Mouse (Mus musculus) limb, embryonic 14.5 days (tissue): ENCODE measurements at regions not wholly inside any gene's neighbourhood (a gene's known extent, or its start where the extent isn't known, plus 50 kb on each side); places are given as distances from the start of the nearest gene placed in this dataset.

ENCODE experiments used
- ATAC-seq: fragments of 200-750 bp; cut with Nextera tagmentation; 2 replicates; pipeline ENCODE4 v1.8.0; 2017; ENCODE audit warnings: low read depth, moderate number of reproducible peaks, moderate TSS enrichment; ENCODE audit not compliant: low FRiP score
- DNase-seq: peaks from one replicate; pipeline ENCODE4 v3.0.0-alpha.2; 2015; ENCODE audit warnings: low spot score
- H3K27ac ChIP-seq: fragments of 300-500 bp; sonication (generic); replicated peaks from 2 replicates; pipeline ENCODE4 v1.5.1; 2014; ENCODE audit warnings: low read depth, mild to moderate bottlenecking, low read length, moderate library complexity, mixed read lengths
- H3K27me3 ChIP-seq: fragments of 300-500 bp; sonication (generic); 2 replicates; pipeline ENCODE4 v1.6.1; 2014; ENCODE audit warnings: low read length, mixed read lengths; ENCODE audit not compliant: control insufficient read depth, insufficient read depth
- H3K36me3 ChIP-seq: fragments of 300-500 bp; sonication (generic); 2 replicates; pipeline ENCODE4 v1.6.1; 2014; ENCODE audit warnings: mild to moderate bottlenecking, low read length, moderate library complexity, mixed read lengths; ENCODE audit not compliant: control insufficient read depth, insufficient read depth
- H3K4me1 ChIP-seq: fragments of 300-500 bp; sonication (generic); 2 replicates; pipeline ENCODE4 v1.6.1; 2014; ENCODE audit warnings: antibody characterized with exemption, low read length, mixed read lengths; ENCODE audit not compliant: control insufficient read depth, insufficient read depth
- H3K4me2 ChIP-seq: fragments of 300-500 bp; sonication (generic); replicated peaks from 2 replicates; pipeline ENCODE4 v1.6.1; 2014; ENCODE audit warnings: low read depth, mild to moderate bottlenecking, low read length, moderate library complexity; ENCODE audit not compliant: severe bottlenecking
- H3K4me3 ChIP-seq: fragments of 300-500 bp; sonication (generic); replicated peaks from 2 replicates; pipeline ENCODE4 v1.5.1; 2014; ENCODE audit warnings: low read length
- H3K9ac ChIP-seq: fragments of 300-500 bp; sonication (generic); 2 replicates; pipeline ENCODE4 v1.6.1; 2014; ENCODE audit warnings: mild to moderate bottlenecking, low read depth, low read length, moderate library complexity; ENCODE audit not compliant: severe bottlenecking
- H3K9me3 ChIP-seq: fragments of 300-500 bp; sonication (generic); 2 replicates; pipeline ENCODE4 v1.6.1; 2016; ENCODE audit warnings: low read length; ENCODE audit not compliant: control insufficient read depth
- POLR2A ChIP-seq: fragments of 200-500 bp; IDR thresholded peaks from 2 replicates; pipeline ENCODE4 v1.8.0; 2012; ENCODE audit warnings: inconsistent platforms, mild to moderate bottlenecking, moderate library complexity, borderline replicate concordance; ENCODE audit not compliant: insufficient read depth, insufficient read length; ENCODE audit errors: extremely low read depth
- WGBS: fragments of 180-500 bp; shearing (Covaris S2); extraction: QIAGEN DNeasy Blood & Tissue Kit; methylation state at CpG from one replicate; pipeline ENCODE4 v1.1.7; 2014; 5-methylcytosine and 5-hydroxymethylcytosine counted together

DNA sequence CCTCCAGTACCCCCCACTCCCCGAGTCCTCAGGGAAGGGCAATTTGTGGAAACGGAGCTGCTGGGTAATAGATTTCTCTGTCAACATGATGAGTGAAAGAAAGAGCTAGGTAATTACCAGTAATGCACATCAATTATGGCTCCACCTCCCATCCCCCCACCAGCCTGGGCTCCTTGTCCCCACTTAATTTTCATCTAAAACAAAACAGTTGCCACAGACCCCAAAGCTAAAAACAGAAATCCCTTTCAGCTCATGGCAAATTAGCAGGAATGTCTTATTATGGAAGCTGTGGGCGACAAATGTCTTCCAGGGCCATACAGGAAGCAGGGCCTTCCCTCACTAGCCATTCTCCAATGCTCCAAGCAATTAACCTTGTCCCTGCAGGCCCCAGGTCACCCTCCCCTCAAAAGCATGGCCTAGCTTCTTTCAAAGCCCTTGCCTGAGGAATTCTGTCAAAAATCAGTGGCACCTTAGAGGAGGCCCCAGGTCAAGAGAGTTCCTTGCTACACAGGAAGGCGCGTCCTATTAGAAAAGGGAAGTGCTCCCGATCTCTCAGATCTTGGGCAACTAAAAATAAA is 125.0 kb upstream of the Mycn start:
- H3K36me3 ChIP-seq: no peaks in the 10 kb centered on the region
- no peaks in the 10 kb centered on the region for H3K27me3 ChIP-seq
- DNase-seq (no peak), ATAC-seq (no peak)
- H3K27ac ChIP-seq: no peak overlapping the region
- H3K9me3 ChIP-seq: 0 out of 2 replicates have a peak, but pooled peaks cover 6% of the 10 kb centered on the region
- 28% methylated on average over 6 of the region's 6 CpGs for WGBS
- H3K4me1 ChIP-seq: no peaks in the 10 kb centered on the region
- no peak for TF ChIP-seq POLR2A
- H3K9ac ChIP-seq: no peak overlapping the region
- H3K4me2 ChIP-seq: no peak overlapping the region
- H3K4me3 ChIP-seq: no peak overlapping the region

DNA sequence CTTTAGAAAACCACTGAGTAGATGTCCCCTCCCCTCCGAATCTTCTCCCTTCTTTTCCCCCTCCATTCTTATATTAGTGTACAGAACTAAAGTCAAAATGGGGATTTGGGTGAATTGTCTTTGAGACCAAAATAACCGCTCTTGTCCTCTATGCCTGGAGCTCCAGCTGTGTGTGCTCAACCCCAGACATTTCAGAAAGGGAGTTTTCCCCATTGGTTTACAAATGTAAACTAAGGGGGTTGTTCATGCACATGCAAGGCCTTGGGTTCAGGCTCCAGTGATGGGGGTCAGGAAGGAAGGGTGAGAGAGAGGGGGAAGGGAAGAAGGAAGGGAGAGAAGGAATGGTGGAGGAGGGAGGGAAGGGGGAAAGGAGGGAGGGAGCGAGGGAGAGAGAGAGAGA is 117.8 kb upstream of the Mycn start:
- WGBS: 75% methylated on average over 3 of the region's 3 CpGs
- Histone ChIP-seq H3K4me2 (no peak overlapping the region), H3K9me3 (no peaks in the 10 kb centered on the region), H3K9ac (no peak overlapping the region), H3K27me3 (no peaks in the 10 kb centered on the region), H3K36me3 (no peaks in the 10 kb centered on the region), H3K4me1 (no peaks in the 10 kb centered on the region), H3K4me3 (no peak overlapping the region), H3K27ac (no peak overlapping the region)
- TF ChIP-seq POLR2A: no peak
- ATAC-seq (no peak), DNase-seq (no peak)

DNA sequence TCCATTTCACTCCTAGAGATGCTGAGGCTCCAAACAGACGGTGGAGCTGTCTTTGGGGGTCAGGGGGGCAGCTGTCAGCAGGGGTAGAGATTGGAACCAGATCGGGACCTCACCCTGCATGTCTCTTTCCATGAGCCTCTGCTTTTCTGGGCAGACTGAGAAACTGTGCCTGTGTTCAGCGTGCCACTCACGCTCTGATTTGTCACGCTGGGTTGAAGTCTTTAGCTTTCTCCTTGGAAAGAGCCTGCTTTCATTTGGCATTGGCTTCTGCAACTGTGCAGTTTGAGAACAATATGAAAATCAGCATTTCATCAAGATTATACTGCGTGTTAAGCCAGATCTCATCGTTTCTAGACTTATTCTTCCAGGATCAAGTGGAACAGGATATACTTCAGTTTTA is 114.5 kb upstream of the Mycn start:
- Histone ChIP-seq H3K36me3 (no peaks in the 10 kb centered on the region), H3K4me3 (no peak overlapping the region), H3K27me3 (0 out of 2 replicates have a peak, but pooled peaks cover 6% of the 10 kb centered on the region), H3K4me2 (no peak overlapping the region), H3K9ac (no peak overlapping the region), H3K4me1 (peaks cover 5% of the 10 kb centered on the region), H3K9me3 (no peaks in the 10 kb centered on the region), H3K27ac (no peak overlapping the region)
- 61% methylated on average over 7 of the region's 7 CpGs for WGBS
- ATAC-seq (no peak), DNase-seq (no peak)
- TF ChIP-seq POLR2A: no peak

DNA sequence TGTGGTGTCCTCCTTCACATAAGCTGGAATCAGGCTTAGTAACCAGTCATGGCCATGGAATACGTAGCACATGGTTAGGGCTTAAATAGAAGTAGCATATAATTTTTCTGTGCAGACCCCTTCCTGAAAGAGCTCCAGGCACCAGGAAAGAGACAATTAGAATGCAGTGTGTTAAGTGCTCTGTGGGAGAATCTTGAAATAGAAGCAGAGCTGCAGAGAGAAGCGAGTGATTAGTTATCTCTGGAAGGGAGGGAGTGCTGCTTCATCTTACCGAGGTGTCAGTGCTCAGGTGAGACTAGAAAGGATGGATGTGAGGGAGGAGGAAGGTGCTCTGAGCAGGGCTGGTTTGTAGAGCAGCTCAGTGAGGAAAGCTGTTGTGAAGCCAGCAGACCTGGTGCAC is 112.9 kb upstream of the Mycn start:
- no peaks in the 10 kb centered on the region for H3K9me3 ChIP-seq
- 0 out of 2 replicates have a peak, but pooled peaks cover 6% of the 10 kb centered on the region for H3K27me3 ChIP-seq
- no peak overlapping the region for H3K27ac ChIP-seq
- ATAC-seq (no peak), DNase-seq (no peak)
- H3K9ac ChIP-seq: no peak overlapping the region
- 69% methylated on average over 3 of the region's 3 CpGs for WGBS
- no peak for TF ChIP-seq POLR2A
- H3K4me1 ChIP-seq: peaks cover 13% of the 10 kb centered on the region
- H3K36me3 ChIP-seq: no peaks in the 10 kb centered on the region
- H3K4me3 ChIP-seq: no peak overlapping the region
- no peak overlapping the region for H3K4me2 ChIP-seq

DNA sequence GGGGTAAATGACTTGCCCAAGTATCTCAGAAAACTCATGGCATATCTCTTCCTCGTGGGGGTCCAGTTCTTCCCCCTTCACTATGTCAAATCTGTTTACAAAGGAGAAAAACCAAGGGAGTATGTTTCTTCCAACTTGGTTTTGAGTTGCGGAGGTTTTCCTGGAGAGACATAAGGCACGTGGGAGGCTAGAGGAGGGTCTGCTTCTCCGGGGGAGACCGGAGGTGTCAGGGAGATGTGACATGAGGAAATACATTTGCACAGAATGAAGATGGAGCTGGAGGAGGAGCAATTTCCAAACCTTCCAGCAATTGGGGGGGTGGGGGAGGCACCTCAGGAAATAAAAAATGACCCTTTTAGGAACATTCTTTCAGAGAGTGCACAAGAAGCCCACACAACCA is 112.0 kb upstream of the Mycn start:
- ATAC-seq: no peak
- H3K9ac ChIP-seq: no peak overlapping the region

More for the DNA sequence above, 112.0 kb upstream of the Mycn start:
- Histone ChIP-seq H3K4me1 (peaks cover 21% of the 10 kb centered on the region), H3K4me2 (no peak overlapping the region), H3K27me3 (0 out of 2 replicates have a peak, but pooled peaks cover 6% of the 10 kb centered on the region), H3K36me3 (no peaks in the 10 kb centered on the region), H3K9me3 (no peaks in the 10 kb centered on the region), H3K27ac (no peak overlapping the region), H3K4me3 (no peak overlapping the region)
- TF ChIP-seq POLR2A: no peak
- no peak for DNase-seq
- 59% methylated on average over 5 of the region's 5 CpGs for WGBS
